Mouse (Mus musculus): ENCODE measurements around the gene Asna1. TPM values are rescaled to one million over a fixed set of nuclear protein-coding genes. Genes with fewer than 3 reads are reported as not detected.
A peak's percentile ranks its signal among the peaks of the same experiment; 100 is the strongest.

The Asna1 gene
- total and polyA plus RNA-seq, 3 experiments = 109 to 127 (median 119) TPM

- no peaks in the 10 kb centered on the region for H3K27me3 ChIP-seq (replicated peaks)
- peak overlapping the region; percentile 81 for H3K9ac ChIP-seq (ENCODE audit: insufficient read depth, low read depth)
- peak overlapping the region; percentile 82 to 94 (median 92) for H3K4me3 ChIP-seq (replicated peaks in 1 of 3; ENCODE audit: low read depth in 2 of 3, low read length in 2 of 3, poor library complexity in 1 of 3)
- TF ChIP-seq USF2 (conservative IDR thresholded peaks at IDR 0.05; ENCODE audit: low read depth, low read length) = peak; percentile 31; the same call in 1 of the 2 replicates
- peak; percentile 69 for TF ChIP-seq MXI1 (IDR thresholded peaks at IDR 0.05; ENCODE audit: low read depth, low read length)
- peak; percentile 83 for TF ChIP-seq ELF1 (IDR thresholded peaks at IDR 0.05; ENCODE audit: low read depth, low read length)
- peak; percentile 70; the same call in 1 of the 2 replicates for TF ChIP-seq UBTF (IDR thresholded peaks at IDR 0.05; ENCODE audit: low read depth, low read length)
- TF ChIP-seq GABPA (IDR thresholded peaks at IDR 0.05; ENCODE audit: insufficient replicate concordance, low read depth, low read length) = no peak
- peak; percentile 45 for TF ChIP-seq TCF12 (IDR thresholded peaks at IDR 0.05; ENCODE audit: low read depth, low read length)
- peak; percentile 48; the same call in 1 of the 2 replicates for TF ChIP-seq SIN3A (IDR thresholded peaks at IDR 0.05; ENCODE audit: low read length)
- TF ChIP-seq SMC3 (IDR thresholded peaks at IDR 0.05; ENCODE audit: low read depth, low read length) = no peak
- peak; percentile 59 for TF ChIP-seq USF1 (IDR thresholded peaks at IDR 0.05; ENCODE audit: low read depth, low read length)
- TF ChIP-seq BHLHE40 (IDR thresholded peaks at IDR 0.05; ENCODE audit: low read depth, low read length) = 0 out of 2 replicates have a peak, but pooled peaks have one; percentile 16
- TF ChIP-seq POLR2A (IDR thresholded peaks at IDR 0.05; ENCODE audit: low read depth, low read length) = peak; percentile 58; the same call in 1 of the 2 replicates
- no peaks in the 10 kb centered on the region for H3K9me3 ChIP-seq (replicated peaks; ENCODE audit: low read length)
- peak; percentile 71 for DNase-seq (ENCODE audit: extremely low read depth)
- peaks cover 20% of the 10 kb centered on the region for H3K79me2 ChIP-seq (replicated peaks; ENCODE audit: control insufficient read depth, extremely low read depth, insufficient read depth, poor library complexity, severe bottlenecking)
- in situ Hi-C loops (cut with MboI; ENCODE audit: low pct_ligation_motif_present, low pct_unique_long_range_greater_than_20kb, low sequenced_read_pairs) = no loop called here
- peak overlapping the region; percentile 93 for H3K27ac ChIP-seq (ENCODE audit: insufficient read depth, low read depth)
- peaks cover 11 to 36% of the 10 kb centered on the region in 2 experiments for H3K4me1 ChIP-seq (ENCODE audit: control insufficient read depth in 1 of 2, insufficient read depth in 2 of 2)
- peaks cover 13 to 20% of the 10 kb centered on the region in 2 experiments for H3K36me3 ChIP-seq (replicated peaks in 1 of 2; ENCODE audit: control insufficient read depth in 1 of 2, insufficient read depth in 1 of 2, low read length in 1 of 2)
- H3K4me2 ChIP-seq (ENCODE audit: insufficient read depth, low read depth, poor library complexity, severe bottlenecking) = no peak overlapping the region
- dilution Hi-C loops (cut with MboI; ENCODE audit: extremely low pct_ligation_motif_present, extremely low pct_unique_long_range_greater_than_20kb, low sequenced_read_pairs) = no loop called here
Observed at GRCm38 (mm10) chr8:84977435-84978247, 47.4 kb downstream of the Asna1 start.

- no peaks in the 10 kb centered on the region for H3K27me3 ChIP-seq (replicated peaks)
- in situ Hi-C loops (cut with MboI; ENCODE audit: low pct_ligation_motif_present, low pct_unique_long_range_greater_than_20kb, low sequenced_read_pairs) (no loop called here), dilution Hi-C loops (cut with MboI; ENCODE audit: extremely low pct_ligation_motif_present, extremely low pct_unique_long_range_greater_than_20kb, low sequenced_read_pairs) (no loop called here)
- TF ChIP-seq ZC3H11A (IDR thresholded peaks at IDR 0.05; ENCODE audit: low read depth, low read length) (no peak), NELFE (IDR thresholded peaks at IDR 0.05; ENCODE audit: low read depth, low read length) (0 out of 2 replicates have a peak, but pooled peaks have one; percentile 15), CTCF (conservative IDR thresholded peaks at IDR 0.05 in 1 of 2, IDR thresholded peaks at IDR 0.05 in 1 of 2; ENCODE audit: low read depth in 2 of 2, low read length in 2 of 2) (no peak), CHD1 (IDR thresholded peaks at IDR 0.05; ENCODE audit: low read depth, low read length) (peak; percentile 96), KAT2A (IDR thresholded peaks at IDR 0.05; ENCODE audit: insufficient replicate concordance, low read length) (no peak)
- peak overlapping the region; percentile 81 for H3K9ac ChIP-seq (ENCODE audit: insufficient read depth, low read depth)
- H3K36me3 ChIP-seq (replicated peaks in 1 of 2; ENCODE audit: control insufficient read depth in 1 of 2, insufficient read depth in 1 of 2, low read length in 1 of 2) = peaks cover 13 to 24% of the 10 kb centered on the region in 2 experiments
- H3K4me2 ChIP-seq (ENCODE audit: insufficient read depth, low read depth, poor library complexity, severe bottlenecking) = no peak overlapping the region
- peaks cover 20% of the 10 kb centered on the region for H3K79me2 ChIP-seq (replicated peaks; ENCODE audit: control insufficient read depth, extremely low read depth, insufficient read depth, poor library complexity, severe bottlenecking)
- peak overlapping the region; percentile 93 for H3K27ac ChIP-seq (ENCODE audit: insufficient read depth, low read depth)
- peak overlapping the region; percentile 82 to 94 (median 92) for H3K4me3 ChIP-seq (replicated peaks in 1 of 3; ENCODE audit: low read depth in 2 of 3, low read length in 2 of 3, poor library complexity in 1 of 3)
- peaks cover 5 to 29% of the 10 kb centered on the region in 2 experiments for H3K4me1 ChIP-seq (ENCODE audit: control insufficient read depth in 1 of 2, insufficient read depth in 2 of 2)
- no peaks in the 10 kb centered on the region for H3K9me3 ChIP-seq (replicated peaks; ENCODE audit: low read length)
- DNase-seq (ENCODE audit: extremely low read depth) = no peak
Observed at GRCm38 (mm10) chr8:84976763-84977434, 48.2 kb downstream of the Asna1 start.
